Mouse (Mus musculus): ENCODE data around the gene Cbx8. TPM values are rescaled to one million over a fixed set of nuclear protein-coding genes. Genes with fewer than 3 reads are reported as not detected.

Cbx8 gene
- polyA plus RNA-seq, 1 experiment from 2014 or later: 12.8 TPM

DNA sequence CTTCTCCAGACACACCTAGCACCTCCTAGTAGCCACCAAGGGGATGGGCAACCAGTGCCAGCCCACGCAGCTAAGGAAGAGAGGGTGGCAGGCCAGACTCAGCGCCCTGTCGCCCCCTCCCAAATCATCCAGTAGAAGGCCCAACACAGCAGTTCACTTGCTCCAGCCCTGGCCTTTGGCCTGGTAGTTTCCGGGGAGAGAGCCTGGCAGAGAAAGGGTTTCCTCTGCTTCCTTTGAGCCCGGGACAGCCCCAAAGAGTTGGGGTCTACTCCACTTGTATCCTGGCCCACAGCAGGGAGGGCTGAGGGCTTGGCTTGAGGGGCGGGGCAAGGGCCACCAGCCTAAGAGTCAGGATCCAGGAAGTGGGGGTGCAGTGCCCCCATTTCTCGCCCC, 38.7 kb upstream of the Cbx8 start:
- H3K4me3 ChIP-seq (ENCODE audit: low read depth, low read length): no peak overlapping the region
- H3K4me2 ChIP-seq (ENCODE audit: low read length): peak overlapping the region; percentile 42
- H3K36me3 ChIP-seq (ENCODE audit: control insufficient read depth, insufficient read depth, low read length): peaks cover 30% of the 10 kb centered on the region
- H3K9ac ChIP-seq (ENCODE audit: low read length): peak overlapping the region; percentile 49; the same call in 1 of the 2 replicates
- ATAC-seq (no peak; the same call in 1 of the 2 replicates), DNase-seq (ENCODE audit: low spot score) (no peak)
- no peaks in the 10 kb centered on the region for H3K9me3 ChIP-seq (replicated peaks; ENCODE audit: control insufficient read depth, low read length)
- H3K27ac ChIP-seq (ENCODE audit: low read depth, low read length): peak overlapping the region; percentile 81
- H3K4me1 ChIP-seq (ENCODE audit: control insufficient read depth, insufficient read depth, low read length): peaks cover 61% of the 10 kb centered on the region
- peaks cover 21% of the 10 kb centered on the region for H3K27me3 ChIP-seq (replicated peaks; ENCODE audit: control insufficient read depth, insufficient read depth, low read length)
- WGBS: 28% methylated on average over 7 of the region's 7 CpGs

DNA sequence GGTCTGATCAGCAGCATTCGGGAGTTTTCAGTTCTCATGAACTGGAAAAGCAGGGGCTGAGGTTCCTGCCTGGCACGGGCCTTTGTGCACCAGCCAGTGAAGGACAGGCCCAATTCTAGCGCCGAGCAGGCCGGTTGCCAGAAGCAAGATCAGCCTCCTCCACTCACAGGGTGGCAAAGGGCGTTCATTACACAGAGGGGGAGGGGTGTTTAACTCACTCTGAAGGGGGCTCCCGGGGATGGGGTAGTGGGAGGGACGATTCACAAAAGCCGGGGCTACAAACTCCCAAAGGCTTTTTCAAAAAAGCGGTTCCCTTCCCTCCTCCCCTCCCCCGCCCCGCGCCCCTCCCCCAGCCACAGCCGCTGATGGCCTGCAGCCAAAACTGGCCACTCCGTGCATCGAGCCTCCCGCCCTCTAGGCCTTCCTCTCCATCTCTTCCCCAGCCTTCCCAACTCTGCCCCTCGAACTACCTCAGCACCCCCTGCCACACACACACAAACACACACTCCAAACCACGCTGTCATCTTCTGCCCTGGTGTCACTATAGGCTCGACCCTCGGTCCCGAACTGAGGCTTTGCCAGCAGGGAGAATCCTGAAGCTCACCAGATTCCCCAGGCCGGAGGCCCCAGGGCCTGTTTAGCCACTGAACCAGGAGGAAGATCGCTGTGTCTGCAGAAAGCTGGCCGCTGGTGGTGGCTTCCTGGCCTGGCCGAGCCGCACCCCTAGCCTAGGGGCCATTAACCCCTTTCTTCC, 38.1 kb upstream of the Cbx8 start:
- Histone ChIP-seq H3K9ac (ENCODE audit: low read length) (peak overlapping the region; percentile 49), H3K9me3 (replicated peaks; ENCODE audit: control insufficient read depth, low read length) (no peaks in the 10 kb centered on the region), H3K4me2 (ENCODE audit: low read length) (peak overlapping the region; percentile 42), H3K4me1 (ENCODE audit: control insufficient read depth, insufficient read depth, low read length) (peaks cover 55% of the 10 kb centered on the region), H3K4me3 (ENCODE audit: low read depth, low read length) (no peak overlapping the region), H3K27me3 (replicated peaks; ENCODE audit: control insufficient read depth, insufficient read depth, low read length) (peaks cover 21% of the 10 kb centered on the region), H3K27ac (ENCODE audit: low read depth, low read length) (peak overlapping the region; percentile 81), H3K36me3 (ENCODE audit: control insufficient read depth, insufficient read depth, low read length) (peaks cover 30% of the 10 kb centered on the region)
- WGBS: 2% methylated on average over 25 of the region's 27 CpGs
- ATAC-seq (peak; percentile 88), DNase-seq (ENCODE audit: low spot score) (peak; percentile 95)

GRCm38 (mm10) chr11:119077755-119078154, 37.0 kb upstream of the Cbx8 start:
- Histone ChIP-seq H3K27me3 (replicated peaks; ENCODE audit: control insufficient read depth, insufficient read depth, low read length) (peaks cover 21% of the 10 kb centered on the region), H3K9ac (ENCODE audit: low read length) (no peak overlapping the region), H3K9me3 (replicated peaks; ENCODE audit: control insufficient read depth, low read length) (no peaks in the 10 kb centered on the region), H3K36me3 (ENCODE audit: control insufficient read depth, insufficient read depth, low read length) (peaks cover 30% of the 10 kb centered on the region), H3K27ac (ENCODE audit: low read depth, low read length) (peak overlapping the region; percentile 81), H3K4me2 (ENCODE audit: low read length) (no peak overlapping the region), H3K4me3 (ENCODE audit: low read depth, low read length) (no peak overlapping the region), H3K4me1 (ENCODE audit: control insufficient read depth, insufficient read depth, low read length) (peaks cover 44% of the 10 kb centered on the region)
- ATAC-seq: no peak
- 73% methylated on average over 4 of the region's 4 CpGs for WGBS
- no peak for DNase-seq (ENCODE audit: low spot score)

DNA sequence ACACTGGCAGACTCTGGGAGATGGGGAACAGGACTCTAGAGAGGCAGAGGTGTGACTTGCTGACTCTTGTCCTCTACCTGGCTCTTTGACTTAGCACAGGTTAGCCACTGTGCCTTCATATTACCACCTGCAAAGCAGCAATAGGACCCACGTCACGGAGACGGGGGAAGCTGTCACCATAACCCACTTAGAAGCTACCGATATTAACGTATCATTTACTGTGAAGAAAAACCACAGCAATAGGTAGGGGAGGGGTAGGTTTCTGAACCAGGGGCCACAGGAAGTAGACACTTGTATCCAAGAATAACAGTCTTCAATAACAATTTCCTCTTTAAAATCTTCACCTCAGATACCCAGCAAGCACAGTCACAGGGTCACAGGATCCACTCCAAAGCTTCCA, 35.0 kb upstream of the Cbx8 start:
- H3K36me3 ChIP-seq (ENCODE audit: control insufficient read depth, insufficient read depth, low read length): peaks cover 13% of the 10 kb centered on the region
- H3K27ac ChIP-seq (ENCODE audit: low read depth, low read length): no peak overlapping the region
- ATAC-seq (no peak), DNase-seq (ENCODE audit: low spot score) (no peak)
- H3K9ac ChIP-seq (ENCODE audit: low read length): no peak overlapping the region
- H3K4me2 ChIP-seq (ENCODE audit: low read length): no peak overlapping the region
- WGBS: 93% methylated on average over 5 of the region's 5 CpGs
- H3K4me3 ChIP-seq (ENCODE audit: low read depth, low read length): no peak overlapping the region
- peaks cover 27% of the 10 kb centered on the region for H3K4me1 ChIP-seq (ENCODE audit: control insufficient read depth, insufficient read depth, low read length)
- H3K27me3 ChIP-seq (replicated peaks; ENCODE audit: control insufficient read depth, insufficient read depth, low read length): peaks cover 7% of the 10 kb centered on the region
- no peaks in the 10 kb centered on the region for H3K9me3 ChIP-seq (replicated peaks; ENCODE audit: control insufficient read depth, low read length)

DNA sequence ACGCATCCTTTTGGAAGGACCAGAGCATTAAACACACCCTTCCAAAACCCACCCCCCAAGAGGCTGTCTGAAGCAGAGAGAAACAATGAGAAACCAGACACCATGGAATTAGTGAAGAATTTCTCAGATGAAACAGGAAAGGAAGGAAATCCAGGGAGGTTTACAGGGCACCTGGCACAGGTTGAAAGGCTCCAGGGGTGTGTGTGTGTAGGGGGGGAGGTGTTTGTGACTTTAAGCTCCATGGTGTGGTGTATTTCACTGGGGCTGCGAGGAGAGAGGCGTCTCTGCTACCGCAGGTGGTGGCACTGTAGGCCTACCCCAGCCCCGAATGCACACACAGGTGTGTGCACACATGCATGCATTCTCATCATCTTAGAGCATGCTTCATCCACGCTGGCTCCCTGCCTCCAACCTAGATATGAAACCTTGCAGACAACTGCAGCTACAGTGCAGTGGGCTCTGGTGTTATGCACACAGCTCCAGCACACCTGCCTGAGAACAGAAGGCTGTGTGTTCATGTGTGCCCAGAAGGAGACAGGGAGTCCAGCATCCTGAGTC, 33.2 kb upstream of the Cbx8 start:
- Histone ChIP-seq H3K36me3 (ENCODE audit: control insufficient read depth, insufficient read depth, low read length) (no peaks in the 10 kb centered on the region), H3K4me3 (ENCODE audit: low read depth, low read length) (no peak overlapping the region), H3K9me3 (replicated peaks; ENCODE audit: control insufficient read depth, low read length) (no peaks in the 10 kb centered on the region), H3K9ac (ENCODE audit: low read length) (no peak overlapping the region), H3K27me3 (replicated peaks; ENCODE audit: control insufficient read depth, insufficient read depth, low read length) (no peaks in the 10 kb centered on the region), H3K4me1 (ENCODE audit: control insufficient read depth, insufficient read depth, low read length) (peaks cover 14% of the 10 kb centered on the region), H3K4me2 (ENCODE audit: low read length) (no peak overlapping the region), H3K27ac (ENCODE audit: low read depth, low read length) (no peak overlapping the region)
- 64% methylated on average over 6 of the region's 6 CpGs for WGBS
- DNase-seq (ENCODE audit: low spot score) (no peak), ATAC-seq (no peak)

- Histone ChIP-seq H3K27me3 (replicated peaks; ENCODE audit: control insufficient read depth, insufficient read depth, low read length) (no peaks in the 10 kb centered on the region), H3K4me1 (ENCODE audit: control insufficient read depth, insufficient read depth, low read length) (peaks cover 4% of the 10 kb centered on the region), H3K4me2 (ENCODE audit: low read length) (no peak overlapping the region), H3K4me3 (ENCODE audit: low read depth, low read length) (no peak overlapping the region), H3K9ac (ENCODE audit: low read length) (peak overlapping the region; percentile 35; the same call in 1 of the 2 replicates), H3K36me3 (ENCODE audit: control insufficient read depth, insufficient read depth, low read length) (no peaks in the 10 kb centered on the region), H3K9me3 (replicated peaks; ENCODE audit: control insufficient read depth, low read length) (no peaks in the 10 kb centered on the region), H3K27ac (ENCODE audit: low read depth, low read length) (no peak overlapping the region)
- DNase-seq (ENCODE audit: low spot score) (no peak), ATAC-seq (no peak)
- 50% methylated on average over 6 of the region's 6 CpGs for WGBS
Measured at GRCm38 (mm10) chr11:119072986-119073385, 32.2 kb upstream of the Cbx8 start.

GRCm38 (mm10) chr11:119072239-119072638, 31.5 kb upstream of the Cbx8 start:
- Histone ChIP-seq H3K36me3 (ENCODE audit: control insufficient read depth, insufficient read depth, low read length) (no peaks in the 10 kb centered on the region), H3K4me3 (ENCODE audit: low read depth, low read length) (no peak overlapping the region), H3K9me3 (replicated peaks; ENCODE audit: control insufficient read depth, low read length) (no peaks in the 10 kb centered on the region), H3K4me1 (ENCODE audit: control insufficient read depth, insufficient read depth, low read length) (no peaks in the 10 kb centered on the region), H3K27me3 (replicated peaks; ENCODE audit: control insufficient read depth, insufficient read depth, low read length) (no peaks in the 10 kb centered on the region), H3K27ac (ENCODE audit: low read depth, low read length) (no peak overlapping the region), H3K9ac (ENCODE audit: low read length) (no peak overlapping the region), H3K4me2 (ENCODE audit: low read length) (no peak overlapping the region)
- WGBS: 93% methylated on average over 7 of the region's 7 CpGs
- DNase-seq (ENCODE audit: low spot score) (no peak), ATAC-seq (no peak)

- no peak overlapping the region for H3K27ac ChIP-seq (ENCODE audit: low read depth, low read length)
- no peaks in the 10 kb centered on the region for H3K4me1 ChIP-seq (ENCODE audit: control insufficient read depth, insufficient read depth, low read length)
- H3K36me3 ChIP-seq (ENCODE audit: control insufficient read depth, insufficient read depth, low read length): no peaks in the 10 kb centered on the region
- no peak for DNase-seq (ENCODE audit: low spot score)
- H3K4me2 ChIP-seq (ENCODE audit: low read length): no peak overlapping the region
- no peaks in the 10 kb centered on the region for H3K9me3 ChIP-seq (replicated peaks; ENCODE audit: control insufficient read depth, low read length)
- ATAC-seq: no peak
- no peak overlapping the region for H3K9ac ChIP-seq (ENCODE audit: low read length)
- WGBS: 76% methylated on average over 8 of the region's 8 CpGs
- H3K27me3 ChIP-seq (replicated peaks; ENCODE audit: control insufficient read depth, insufficient read depth, low read length): 0 out of 2 replicates have a peak, but pooled peaks cover 5% of the 10 kb centered on the region
- no peak overlapping the region for H3K4me3 ChIP-seq (ENCODE audit: low read depth, low read length)
Measured at GRCm38 (mm10) chr11:119066841-119067240, 26.1 kb upstream of the Cbx8 start.

DNA sequence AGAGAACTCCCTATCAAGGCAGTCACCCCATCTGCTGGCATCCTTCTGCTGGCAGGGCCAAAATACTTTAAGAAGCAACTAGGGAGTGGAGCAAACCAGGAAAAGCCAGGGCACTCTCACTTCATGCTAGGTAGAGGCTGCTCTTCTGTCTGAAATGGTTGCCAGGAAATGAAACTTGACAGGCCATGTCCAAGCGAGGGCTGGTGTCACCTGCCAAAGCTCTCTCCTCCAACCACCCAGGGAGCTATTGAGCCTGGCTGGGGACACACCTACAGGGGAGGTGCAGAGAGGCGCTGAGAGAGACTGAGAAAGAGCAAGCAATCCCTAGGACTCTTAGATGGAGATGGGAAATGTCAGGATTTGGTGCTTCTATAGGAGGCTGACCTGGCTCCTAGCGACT, 18.5 kb upstream of the Cbx8 start:
- H3K4me2 ChIP-seq (ENCODE audit: low read length): no peak overlapping the region
- peaks cover 30% of the 10 kb centered on the region for H3K4me1 ChIP-seq (ENCODE audit: control insufficient read depth, insufficient read depth, low read length)
- H3K36me3 ChIP-seq (ENCODE audit: control insufficient read depth, insufficient read depth, low read length): no peaks in the 10 kb centered on the region
- no peak overlapping the region for H3K4me3 ChIP-seq (ENCODE audit: low read depth, low read length)
- ATAC-seq: no peak
- H3K27ac ChIP-seq (ENCODE audit: low read depth, low read length): no peak overlapping the region
- H3K9me3 ChIP-seq (replicated peaks; ENCODE audit: control insufficient read depth, low read length): no peaks in the 10 kb centered on the region
- H3K27me3 ChIP-seq (replicated peaks; ENCODE audit: control insufficient read depth, insufficient read depth, low read length): peaks cover 54% of the 10 kb centered on the region
- 14% methylated on average over 3 of the region's 3 CpGs for WGBS
- H3K9ac ChIP-seq (ENCODE audit: low read length): no peak overlapping the region
- no peak for DNase-seq (ENCODE audit: low spot score)

Data from forebrain, embryonic 14.5 days (tissue).